Mouse (Mus musculus): Measurements from ENCODE around the gene Glod4. TPM values are rescaled to one million over a fixed set of nuclear protein-coding genes. Genes with fewer than 3 reads are reported as not detected.

Glod4 gene
- total RNA-seq, 1 experiment from 2014 or later, result 99.7 TPM

DNA sequence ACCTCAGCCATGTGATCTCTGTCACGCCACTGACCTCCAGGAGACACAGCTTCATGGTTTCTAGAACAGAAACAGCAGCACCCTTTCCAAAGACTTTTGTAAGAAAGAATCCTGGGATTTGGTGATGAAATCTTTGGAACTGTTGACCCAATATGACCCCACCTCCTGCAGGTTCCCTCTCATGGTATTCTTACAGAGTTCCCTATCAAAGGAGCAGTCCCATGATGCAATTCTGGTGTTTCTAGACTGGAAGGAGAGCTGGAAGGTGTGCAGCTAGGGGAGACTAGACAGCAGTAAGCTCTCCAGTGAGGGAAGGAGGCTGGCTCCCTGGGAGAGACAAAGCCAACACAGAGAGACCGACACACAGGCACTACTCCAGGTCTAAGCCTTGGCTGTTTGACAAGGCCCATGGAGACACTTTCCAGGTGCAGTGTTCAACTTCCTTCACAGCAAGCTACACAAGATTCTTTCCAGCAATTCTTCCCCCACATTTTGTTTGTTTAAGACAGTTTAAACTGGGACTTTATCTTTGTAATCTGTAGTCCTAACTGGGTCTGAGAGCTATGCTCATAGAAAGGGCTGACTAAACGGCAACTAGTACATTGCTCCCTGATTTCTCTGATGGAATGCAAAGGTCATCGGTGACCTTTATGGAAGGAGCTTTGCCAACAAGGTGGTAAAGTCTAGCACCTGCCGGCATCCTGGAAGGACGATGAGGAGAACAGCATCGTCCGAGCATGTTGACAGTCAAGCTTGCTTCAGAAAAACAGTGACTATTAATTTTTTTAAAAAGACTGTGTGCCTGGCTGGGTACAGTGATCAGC is 97.1 kb downstream of the Glod4 start:
- DNase-seq, result no peak

DNA sequence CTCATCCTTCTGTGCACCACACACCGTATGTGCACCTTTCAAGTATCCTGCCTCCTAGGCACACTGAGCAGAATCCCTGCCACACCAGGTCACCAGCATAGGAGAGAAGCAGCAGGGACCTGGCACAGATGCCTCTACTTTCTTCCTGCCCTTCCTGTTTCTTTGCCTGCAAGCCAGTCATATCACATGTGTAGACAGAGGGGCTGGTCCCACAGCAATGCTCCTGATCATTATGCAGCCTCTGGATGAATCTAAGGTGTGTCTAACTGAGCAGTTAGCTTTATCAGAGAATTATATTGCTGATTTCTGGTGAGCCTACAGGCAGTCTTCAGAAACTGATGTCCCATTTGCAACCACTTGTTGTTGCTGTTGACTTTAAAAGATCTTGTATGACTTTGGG is 98.4 kb downstream of the Glod4 start:
- no peak for DNase-seq

DNA sequence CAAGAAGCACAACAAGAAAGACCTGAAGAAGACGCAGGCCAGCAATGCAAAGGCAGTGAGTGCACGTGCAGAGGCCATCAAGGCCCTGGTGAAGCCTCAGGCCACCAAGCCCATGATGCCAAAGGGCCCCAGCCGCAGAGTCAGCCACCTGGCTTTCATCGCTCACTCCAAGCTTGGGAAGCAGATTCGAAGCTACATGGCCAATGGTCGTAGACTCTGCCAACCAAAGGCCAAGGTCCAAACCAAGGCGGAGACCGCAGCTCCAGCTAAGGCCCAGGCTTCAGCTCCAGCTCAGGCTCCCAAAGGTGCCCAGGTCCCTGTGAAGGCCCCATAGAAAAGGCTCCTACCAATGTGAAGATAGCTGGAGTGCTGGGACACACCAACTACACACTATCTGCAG is 99.1 kb downstream of the Glod4 start:
- no peak for DNase-seq

DNA sequence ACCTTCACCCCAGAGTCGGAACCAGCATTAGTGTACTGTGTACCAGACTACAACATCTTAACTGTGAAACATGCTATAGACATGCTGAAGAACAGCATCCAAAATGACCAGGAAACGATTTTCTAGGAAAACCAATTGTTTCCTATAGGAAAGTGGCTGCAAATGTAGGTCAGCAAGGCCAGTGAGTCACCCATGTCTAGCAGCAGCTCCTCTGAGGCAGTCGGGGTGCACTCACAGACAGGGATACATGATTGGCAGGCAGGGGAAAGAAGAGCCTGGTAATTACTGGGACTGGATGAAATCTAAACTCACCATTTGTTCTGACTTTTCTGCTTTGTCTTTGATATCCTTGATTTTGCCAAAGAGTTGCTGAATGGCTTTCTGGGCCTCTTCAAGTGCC is 105.5 kb downstream of the Glod4 start:
- no peak for DNase-seq

DNA sequence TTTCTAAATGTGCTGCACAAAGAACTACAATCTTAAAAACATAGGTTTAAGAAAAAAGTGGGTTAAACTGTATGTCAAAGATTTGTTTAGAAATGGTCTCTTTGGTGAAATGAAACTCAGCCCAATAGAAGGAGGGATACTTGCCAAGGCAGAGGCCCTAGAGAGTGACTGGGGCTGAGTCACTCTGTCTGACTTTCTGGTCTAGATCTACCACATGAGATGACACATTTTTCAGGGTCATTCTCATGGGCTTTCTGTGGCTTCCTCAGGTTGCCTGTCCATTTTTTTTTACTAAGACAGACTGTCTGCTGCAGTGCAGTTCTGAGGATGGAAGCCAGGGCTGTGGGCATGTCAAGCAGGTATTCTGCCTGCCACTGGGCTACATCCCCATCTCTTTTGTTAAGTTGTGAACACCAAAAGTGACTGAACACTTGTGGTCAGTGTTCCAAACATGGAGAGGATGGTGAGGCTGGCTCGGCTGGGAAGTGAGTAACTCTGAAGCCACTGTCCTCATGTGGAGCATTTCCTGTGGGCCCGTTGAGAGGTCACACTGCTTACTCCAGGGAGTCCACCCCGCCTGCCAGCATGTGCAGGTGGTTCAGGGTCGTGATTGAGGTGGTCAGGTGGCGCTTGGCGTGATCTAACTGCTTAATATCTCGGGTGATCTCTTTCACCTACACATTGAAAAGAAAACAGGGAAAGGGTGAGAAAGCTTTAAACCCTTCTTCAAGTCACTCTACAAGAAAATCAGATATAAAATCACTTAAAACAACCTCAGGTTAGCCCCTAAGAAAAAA is 107.7 kb downstream of the Glod4 start:
- DNase-seq, result peak; percentile 18

DNA sequence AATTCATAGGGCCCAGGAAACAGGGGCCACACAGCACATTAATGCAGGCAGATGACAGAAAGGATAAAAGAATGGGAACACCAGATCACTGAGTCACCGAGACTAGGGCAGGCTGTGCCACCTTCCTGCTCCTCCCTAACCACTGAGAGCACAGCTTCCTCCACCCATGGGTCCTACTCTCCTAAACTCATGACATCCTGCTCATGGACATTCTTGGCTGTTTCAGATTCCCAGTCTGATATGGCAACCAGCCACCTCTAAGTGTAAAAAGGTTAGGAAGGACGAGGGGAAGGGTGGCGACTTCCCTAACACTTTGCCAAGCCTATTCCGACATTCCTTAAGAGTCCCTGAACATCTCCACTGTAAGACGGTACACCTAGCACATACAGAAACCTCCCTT is 112.7 kb downstream of the Glod4 start:
- DNase-seq, result peak; percentile 4

DNA sequence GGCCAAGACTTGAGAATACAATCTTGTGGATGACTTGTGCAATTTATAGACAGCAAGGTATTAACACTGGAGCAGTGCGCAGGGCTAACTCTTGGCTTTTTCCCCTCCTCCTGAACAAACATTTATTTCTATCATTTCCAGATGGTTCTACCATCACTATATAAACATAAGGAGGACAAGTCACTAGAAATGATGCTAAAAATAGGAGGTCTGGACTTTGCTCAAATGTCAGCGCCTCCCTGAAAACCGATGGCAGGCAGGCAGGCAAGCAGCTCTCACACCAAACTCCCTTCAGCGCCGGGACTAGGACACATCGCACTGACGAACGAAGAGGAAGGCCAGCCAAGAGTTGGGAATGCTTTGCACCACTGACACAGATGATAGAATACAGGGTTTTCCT is 118.1 kb downstream of the Glod4 start:
- DNase-seq, result no peak

DNA sequence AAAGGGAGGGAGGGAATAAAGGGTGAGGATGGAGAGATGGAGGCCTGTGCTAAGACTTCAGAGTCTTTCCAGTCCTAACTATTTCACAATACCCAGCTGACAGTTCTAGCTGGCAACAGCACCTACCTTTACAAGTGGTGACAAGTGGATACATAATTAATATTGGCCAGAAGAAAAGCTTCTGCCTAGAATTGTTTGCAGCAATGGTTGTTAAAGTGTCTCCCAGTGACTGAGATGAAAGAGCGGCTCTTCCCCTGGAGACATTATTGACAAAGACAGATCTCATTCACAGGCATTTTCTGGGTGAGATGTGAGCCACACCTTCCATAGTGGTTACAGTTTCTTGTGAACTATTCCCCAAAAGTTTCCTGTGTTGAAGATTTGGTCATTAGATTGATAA is 120.0 kb downstream of the Glod4 start:
- no peak for DNase-seq

DNA sequence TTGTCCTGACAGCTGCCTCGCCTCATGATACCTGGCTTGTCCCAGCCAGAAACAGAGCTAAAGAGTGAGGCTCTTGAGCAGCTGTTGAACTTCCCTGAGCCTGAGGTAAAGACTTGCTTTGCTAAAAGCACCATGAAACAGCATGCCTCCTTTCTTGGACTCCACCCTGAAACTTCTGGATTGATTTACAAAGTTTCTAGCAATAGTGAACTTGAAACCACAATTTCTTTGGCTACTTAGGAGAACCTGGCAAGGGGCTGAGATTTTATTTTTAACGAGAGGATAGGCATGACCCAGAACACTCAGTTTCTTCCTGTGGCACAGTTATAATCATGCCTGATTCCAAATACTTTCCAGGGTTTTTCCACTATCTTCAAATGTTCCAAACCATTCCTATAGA is 121.0 kb downstream of the Glod4 start:
- DNase-seq, result no peak

DNA sequence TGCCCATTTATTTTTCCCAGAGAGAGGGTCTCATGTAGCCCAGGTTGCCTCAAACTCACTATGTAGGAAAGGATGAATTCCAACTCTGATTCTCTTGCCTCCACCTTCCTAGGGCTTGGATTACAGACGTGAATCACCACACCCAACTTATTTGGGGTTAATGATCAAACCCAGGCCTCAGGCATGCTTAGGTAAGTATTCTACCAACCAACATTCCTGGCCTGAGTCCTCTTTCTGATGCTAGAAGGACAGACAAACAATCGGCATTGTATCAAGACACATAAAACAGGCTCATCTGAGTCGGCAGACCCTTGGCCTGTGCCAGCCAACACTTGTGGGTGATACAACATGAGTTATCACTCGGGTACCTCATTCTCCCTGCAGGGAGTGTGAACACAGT is 122.4 kb downstream of the Glod4 start:
- DNase-seq, result no peak

DNA sequence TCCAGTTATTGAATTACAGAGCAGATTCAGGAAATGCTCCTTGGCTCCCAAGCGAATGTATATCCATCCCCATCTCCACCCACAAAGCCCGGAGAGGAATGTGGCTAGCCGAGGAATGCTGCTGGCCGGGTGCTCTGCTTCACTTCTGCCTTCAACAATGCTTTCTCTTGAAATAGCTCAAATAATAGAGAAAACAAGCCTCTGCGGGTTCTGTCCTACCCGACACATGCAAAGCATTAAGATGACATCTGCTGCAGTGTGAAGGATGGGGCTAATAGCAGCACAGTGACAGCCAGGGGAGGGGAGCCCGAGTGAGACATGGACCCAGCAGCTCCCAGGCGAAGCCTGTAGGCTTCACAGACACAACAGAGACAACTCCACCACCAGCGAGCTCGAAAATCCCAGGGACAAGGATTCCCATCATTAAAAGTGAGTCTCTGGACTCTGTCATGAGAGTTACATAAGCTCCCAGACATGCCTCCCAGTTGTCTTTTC is 123.1 kb downstream of the Glod4 start:
- no peak for DNase-seq

DNA sequence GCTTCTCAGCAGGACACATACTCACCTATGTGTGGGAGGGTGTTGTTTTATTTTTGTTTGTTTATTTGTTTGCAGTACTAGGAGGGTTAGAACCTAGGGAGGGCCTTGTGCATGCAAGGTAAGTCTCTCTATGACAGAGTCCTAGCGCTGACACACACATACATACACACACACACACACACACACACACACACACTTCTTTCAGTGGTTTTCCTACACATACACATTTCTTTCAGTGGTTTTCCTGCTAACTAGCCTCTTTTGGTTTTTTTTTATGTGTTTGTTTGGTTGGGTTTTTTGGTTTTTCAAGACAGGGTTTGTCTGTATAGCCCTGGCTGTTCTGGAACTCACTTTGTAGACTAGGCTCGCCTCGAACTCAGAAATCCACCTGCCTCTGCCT is 133.1 kb downstream of the Glod4 start:
- DNase-seq, result no peak

DNA sequence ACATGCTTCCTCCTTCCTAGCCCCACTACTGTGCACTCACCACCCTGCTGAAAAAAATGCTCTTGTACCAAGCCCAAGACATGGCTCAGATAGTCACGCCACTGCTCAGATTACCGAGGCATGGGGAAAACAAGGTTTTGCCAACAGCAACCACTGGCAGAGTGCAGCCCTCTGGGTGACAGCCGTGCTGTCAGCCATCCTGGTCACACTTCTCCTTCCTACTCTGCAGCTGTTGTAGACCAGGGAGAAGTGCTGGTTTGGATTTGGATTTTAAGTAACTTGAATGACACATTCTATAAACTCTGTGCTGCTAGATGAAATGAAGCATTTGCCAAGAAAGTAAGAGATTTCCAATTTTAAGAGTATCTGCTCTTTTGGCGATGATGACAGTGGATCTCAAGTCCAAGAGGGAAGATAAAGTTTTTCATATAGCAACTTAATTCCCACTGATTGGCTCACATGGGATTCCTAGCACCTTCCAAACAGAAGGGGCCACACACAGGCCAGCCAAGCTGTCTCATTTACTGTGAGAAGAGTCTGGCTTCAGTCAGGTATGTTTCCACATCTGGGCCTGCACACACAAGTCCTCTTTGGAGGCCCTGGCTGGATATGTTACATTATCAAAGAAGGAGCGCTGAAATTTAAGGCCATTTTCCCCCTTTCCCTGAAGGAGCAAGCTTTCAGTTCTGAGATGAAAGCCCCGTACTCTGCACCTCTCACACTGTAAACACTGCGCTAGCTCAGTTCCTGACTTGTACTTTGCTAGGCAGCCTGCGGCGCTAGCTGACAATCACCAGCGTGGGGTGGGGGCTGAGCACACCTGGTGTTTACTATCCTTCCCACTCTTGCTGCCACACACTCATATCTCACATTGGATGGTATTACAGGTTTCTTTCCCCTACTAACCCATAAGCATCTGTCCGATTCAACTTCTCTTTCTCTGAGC is 136.7 kb downstream of the Glod4 start:
- no peak for DNase-seq

DNA sequence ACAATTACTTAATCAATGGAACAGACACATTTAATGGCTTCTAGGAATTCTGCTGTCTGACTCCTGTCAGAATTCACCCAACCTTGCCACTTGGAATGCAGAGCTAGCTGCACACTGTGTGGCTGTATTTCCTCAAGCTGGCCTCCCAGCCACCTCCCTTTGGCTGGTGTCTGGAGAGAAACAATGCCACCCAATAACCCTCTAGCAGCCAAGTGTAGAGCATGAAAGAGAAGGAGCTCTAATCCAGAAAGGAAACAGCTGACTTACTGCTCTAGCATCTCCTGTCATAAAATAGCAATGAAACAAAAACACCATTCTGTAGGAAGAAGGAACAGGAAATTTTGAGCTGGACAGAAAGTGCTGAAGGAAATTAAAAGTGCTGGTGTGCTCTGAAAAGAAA is 142.4 kb downstream of the Glod4 start:
- DNase-seq, result no peak

DNA sequence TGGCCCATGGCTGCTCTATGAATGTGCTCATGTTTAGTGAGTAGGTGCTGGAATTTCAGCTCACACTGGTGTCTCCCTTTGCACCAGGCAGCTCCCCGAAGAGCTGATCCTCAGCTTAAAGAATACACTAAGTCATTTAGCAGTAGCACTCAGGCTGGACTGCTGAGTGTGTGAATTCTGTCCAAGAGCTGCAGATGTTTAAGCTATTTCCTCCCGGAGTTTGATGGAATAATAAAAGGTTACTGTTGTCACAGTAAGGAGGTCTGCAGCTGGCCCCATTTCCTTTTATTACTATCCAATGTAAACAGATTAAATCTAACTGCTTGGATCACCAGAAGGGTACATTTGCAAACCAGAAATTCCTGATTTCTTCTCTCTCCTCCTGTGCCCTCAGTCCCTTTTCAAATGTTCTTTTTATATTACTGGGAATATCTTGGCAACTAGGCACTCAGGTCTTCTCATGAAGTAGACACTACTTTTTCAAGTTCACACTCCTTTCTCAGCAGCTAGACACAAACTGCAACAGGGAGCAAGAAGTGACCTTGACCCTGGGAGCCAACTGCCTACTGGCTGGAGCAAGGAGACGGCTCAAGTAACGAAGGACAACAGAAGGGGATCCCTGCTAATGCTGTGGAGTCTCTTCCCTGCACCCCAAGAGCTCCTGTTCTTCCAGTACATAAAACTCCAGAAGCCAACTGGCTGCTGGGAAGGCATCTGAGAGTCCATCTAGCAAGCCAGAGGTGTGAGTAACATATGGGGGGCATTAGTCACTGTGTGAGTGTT is 144.1 kb downstream of the Glod4 start:
- DNase-seq, result no peak

DNA sequence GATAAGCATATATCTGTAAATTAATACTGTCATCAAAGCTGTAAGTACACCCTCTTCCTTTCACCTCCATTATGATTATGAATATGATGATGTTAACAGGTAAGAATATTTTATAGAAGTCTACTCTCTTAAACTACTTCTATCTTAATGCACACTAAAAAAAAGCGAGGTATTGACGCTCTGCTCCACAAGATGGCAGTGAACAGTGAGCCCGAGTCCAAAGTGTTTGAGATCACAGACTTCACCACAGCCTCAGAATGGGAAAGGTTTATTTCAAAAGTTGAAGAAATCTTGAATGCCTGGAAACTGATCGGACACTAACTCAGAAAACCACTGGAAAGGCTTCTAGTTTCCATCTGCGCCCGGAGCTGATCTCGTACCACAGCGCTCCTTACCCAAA is 149.9 kb downstream of the Glod4 start:
- DNase-seq, result no peak

DNA sequence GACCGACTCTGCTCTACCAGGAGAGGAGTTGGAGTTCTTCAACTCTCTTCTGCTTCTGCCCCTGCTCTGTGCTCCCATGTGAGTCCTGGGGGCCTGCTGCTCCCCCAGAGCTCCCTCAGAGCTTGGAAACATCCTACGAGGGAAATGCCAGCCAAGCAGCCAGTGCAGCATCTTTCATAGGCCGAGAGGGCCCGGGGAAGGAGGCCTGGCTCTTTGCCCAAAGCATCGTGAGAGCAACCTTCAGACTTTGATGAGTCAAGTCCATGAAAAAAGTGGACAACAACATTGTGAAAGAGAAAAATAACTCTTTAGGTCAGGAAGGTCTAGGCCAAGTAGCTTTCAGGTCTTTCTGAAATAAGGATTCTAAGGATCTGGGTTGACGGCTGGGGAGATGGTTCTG is 153.7 kb downstream of the Glod4 start:
- peak; percentile 84 for DNase-seq

DNA sequence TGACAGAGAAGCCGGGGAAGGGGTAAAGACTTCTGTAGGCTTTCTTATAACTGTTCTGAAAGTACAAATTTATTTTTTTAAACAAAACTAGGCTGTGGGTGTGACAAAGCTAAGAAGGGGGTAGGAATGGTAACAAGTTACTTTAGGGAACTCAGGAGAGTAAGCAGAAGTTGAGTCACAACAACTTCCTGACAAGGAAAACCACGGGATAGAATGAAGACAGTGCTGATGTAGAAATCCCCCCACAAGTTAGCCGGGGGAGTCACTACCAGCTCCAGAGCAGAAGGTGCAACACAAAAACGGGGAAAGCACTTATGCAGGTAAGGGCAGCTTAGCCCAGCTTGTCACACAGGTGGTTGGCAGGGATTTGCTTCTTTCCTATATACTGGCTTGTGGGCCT is 155.0 kb downstream of the Glod4 start:
- DNase-seq, result no peak

DNA sequence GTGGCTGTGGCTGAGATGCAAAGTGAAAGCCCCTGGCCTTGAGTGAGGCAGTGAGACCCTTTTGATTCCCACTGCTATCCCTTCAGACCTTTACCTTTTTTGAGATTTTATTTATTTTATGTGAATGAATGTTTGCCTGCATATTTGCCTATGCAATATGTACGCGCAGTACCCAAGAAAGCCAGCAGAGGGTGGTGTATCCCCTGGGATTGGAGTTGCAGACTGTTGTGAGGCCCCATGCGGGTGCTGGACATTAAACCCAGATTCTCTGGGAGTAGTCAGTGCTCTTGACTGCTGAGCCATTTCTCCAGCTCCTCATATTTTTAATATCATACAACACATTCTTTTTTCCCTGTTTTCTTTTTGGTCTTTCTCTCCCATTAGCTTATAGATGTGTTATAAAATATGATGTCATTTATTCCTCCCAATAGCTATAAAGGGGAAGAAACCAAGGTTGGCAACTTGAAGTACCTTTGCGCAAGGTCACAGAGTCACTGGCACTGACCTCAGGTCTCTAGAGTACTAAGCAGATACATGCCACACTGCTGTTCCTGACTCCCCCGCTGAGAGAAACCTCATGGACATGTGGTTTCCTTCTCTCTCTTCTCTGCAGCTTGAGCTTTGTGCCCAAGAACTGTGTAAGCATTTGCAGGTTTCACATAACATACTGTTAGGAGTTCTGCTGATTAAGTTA is 157.5 kb downstream of the Glod4 start:
- peak; percentile 62 for DNase-seq

DNA sequence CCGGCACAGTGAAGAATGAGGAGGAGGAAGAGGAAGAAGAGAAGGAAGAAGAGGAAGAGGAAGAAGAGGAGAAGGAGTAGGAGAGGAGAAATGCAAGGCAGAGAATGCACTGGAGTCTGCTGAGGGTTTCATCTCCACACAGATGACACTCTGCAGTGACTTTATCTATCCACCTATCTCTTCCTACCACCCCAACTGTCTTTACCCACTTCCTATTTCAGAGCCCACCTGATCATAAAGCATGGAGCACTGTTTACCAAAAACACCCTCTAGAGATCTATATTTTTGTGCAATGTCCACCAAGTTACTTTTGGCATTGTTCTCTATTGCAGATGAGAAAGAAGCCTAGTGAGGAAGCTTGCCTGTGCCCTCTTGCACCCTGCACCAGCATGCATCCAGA is 158.6 kb downstream of the Glod4 start:
- no peak for DNase-seq

DNA sequence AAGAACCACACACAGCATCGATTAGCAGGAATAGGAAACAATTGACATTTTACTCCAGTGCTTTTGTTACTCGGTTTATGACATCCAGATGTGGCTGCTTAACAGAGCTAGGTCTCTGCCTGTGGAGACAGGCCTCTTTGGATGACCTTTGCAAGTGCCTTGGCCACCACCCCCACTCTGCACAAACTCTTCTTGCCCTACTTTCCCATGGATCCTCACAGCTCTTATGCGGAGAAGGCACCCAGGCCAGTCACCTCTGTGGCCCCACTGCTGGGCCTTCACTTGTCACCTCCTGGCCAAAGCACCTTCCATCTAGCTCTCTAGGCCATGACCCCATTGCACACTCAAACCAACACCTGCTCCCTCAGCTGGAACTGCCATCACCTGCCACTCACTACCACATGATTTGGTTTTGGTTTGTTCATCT is 159.6 kb downstream of the Glod4 start:
- no peak for DNase-seq

All from adrenal gland, postnatal 25 days (tissue).